Mouse (Mus musculus) neural tube, embryonic 11.5 days (tissue): ENCODE results near the gene Gria2. TPM values are rescaled to one million over a fixed set of nuclear protein-coding genes. Genes with fewer than 3 reads are reported as not detected.
A peak's percentile ranks its signal among the peaks of the same experiment; 100 is the strongest.

Experiments
- ATAC-seq: fragments of 200-750 bp; cut with Nextera tagmentation; 2 replicates; pipeline ENCODE4 v1.8.0; 2017; ENCODE audit warnings: moderate number of reproducible peaks, mild to moderate bottlenecking, moderate TSS enrichment, moderate library complexity; ENCODE audit not compliant: insufficient read depth, low FRiP score, low TSS enrichment
- DNase-seq: peaks from one replicate; pipeline ENCODE4 v3.0.0-alpha.2; 2015; ENCODE audit warnings: low spot score
- H3K27ac ChIP-seq: fragments of 300-500 bp; sonication (generic); 2 replicates; pipeline ENCODE4 v1.5.1; 2014; ENCODE audit warnings: low read depth, mild to moderate bottlenecking, low read length
- H3K27me3 ChIP-seq: fragments of 300-500 bp; sonication (generic); 2 replicates; pipeline ENCODE4 v1.6.1; 2014; ENCODE audit warnings: mild to moderate bottlenecking, low read length, mixed read lengths; ENCODE audit not compliant: control insufficient read depth, insufficient read depth
- H3K36me3 ChIP-seq: fragments of 300-500 bp; sonication (generic); 2 replicates; pipeline ENCODE4 v1.6.1; 2014; ENCODE audit warnings: mild to moderate bottlenecking, low read length, moderate library complexity, mixed read lengths; ENCODE audit not compliant: control insufficient read depth, insufficient read depth
- H3K4me1 ChIP-seq: fragments of 300-500 bp; sonication (generic); 2 replicates; pipeline ENCODE4 v1.6.1; 2014; ENCODE audit warnings: low read length, mixed read lengths; ENCODE audit not compliant: control insufficient read depth, insufficient read depth
- H3K4me2 ChIP-seq: fragments of 300-500 bp; sonication (generic); 2 replicates; pipeline ENCODE4 v1.6.1; 2014; ENCODE audit warnings: low read depth, mild to moderate bottlenecking, moderate library complexity
- H3K4me3 ChIP-seq: fragments of 300-500 bp; sonication (generic); 2 replicates; pipeline ENCODE4 v1.5.1; 2014; ENCODE audit warnings: low read depth, low read length
- H3K9ac ChIP-seq: fragments of 300-500 bp; sonication (generic); 2 replicates; pipeline ENCODE4 v1.6.1; 2014; ENCODE audit warnings: mild to moderate bottlenecking, low read length
- H3K9me3 ChIP-seq: fragments of 300-500 bp; sonication (generic); 2 replicates; pipeline ENCODE4 v1.6.1; 2016; ENCODE audit warnings: low read length; ENCODE audit not compliant: control insufficient read depth
- WGBS: fragments of 180-500 bp; shearing (Covaris S2); extraction: QIAGEN DNeasy Blood & Tissue Kit; methylation state at CpG from one replicate; pipeline ENCODE4 v1.1.7; 2014; 5-methylcytosine and 5-hydroxymethylcytosine counted together
- polyA plus RNA-seq: library from polyadenylated mRNA; unstranded; fragments of >200 nt; fragmentation: Nextera tagmentation; extraction: Ambion mirVana; gene quantifications from 2 replicates; pipeline ENCODE4 v1.2.1, GENCODE M21; 2014

Gria2 gene
- polyA plus RNA-seq, result 17.7 and 19.1 TPM in 2 replicates

DNA sequence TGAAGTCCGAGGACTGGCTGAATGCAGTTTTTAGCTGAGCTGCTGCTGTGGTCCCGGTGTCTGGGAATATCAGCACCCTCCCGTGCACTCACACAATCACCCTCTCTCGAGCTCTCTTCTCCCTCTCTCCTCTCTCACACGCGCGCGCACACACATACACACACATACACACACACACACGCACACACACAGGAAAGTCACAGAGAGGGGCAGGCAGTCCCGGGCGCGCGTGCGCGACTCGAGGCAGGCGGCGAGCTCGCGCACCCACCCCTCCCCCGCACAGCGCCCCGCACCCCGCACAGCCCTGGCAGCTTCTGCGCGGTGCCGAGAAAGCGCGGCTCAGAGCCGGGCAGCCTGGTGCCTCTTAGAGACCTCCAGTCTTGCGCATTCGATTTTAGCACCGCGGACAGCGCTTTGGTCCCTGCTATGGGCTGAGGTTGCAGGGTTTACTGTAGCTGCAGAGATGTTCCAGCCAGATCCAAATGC, at the start of gene Gria2:
TSS of gene Gria2 (minus strand) at position 240 of the 486 bp plus-strand sequence.
- no peak within 1 kb of the TSS; the same call in 1 of the 2 replicates for H3K27ac ChIP-seq
- peak within 1 kb of the TSS; percentile 67 for H3K4me2 ChIP-seq
- H3K9ac ChIP-seq, result peak within 1 kb of the TSS; percentile 50
- peak within 1 kb of the TSS; percentile 43 for H3K4me3 ChIP-seq
- ATAC-seq, result peak; percentile 84
- no peaks in the 10 kb centered on the region for H3K36me3 ChIP-seq
- 0% methylated on average over 35 of the region's 35 CpGs for WGBS
- peak; percentile 86 for DNase-seq
- H3K27me3 ChIP-seq, result no peaks in the 10 kb centered on the region
- H3K9me3 ChIP-seq, result no peaks in the 10 kb centered on the region
- H3K4me1 ChIP-seq, result peaks cover 2% of the 10 kb centered on the region; the same call in 1 of the 2 replicates

DNA sequence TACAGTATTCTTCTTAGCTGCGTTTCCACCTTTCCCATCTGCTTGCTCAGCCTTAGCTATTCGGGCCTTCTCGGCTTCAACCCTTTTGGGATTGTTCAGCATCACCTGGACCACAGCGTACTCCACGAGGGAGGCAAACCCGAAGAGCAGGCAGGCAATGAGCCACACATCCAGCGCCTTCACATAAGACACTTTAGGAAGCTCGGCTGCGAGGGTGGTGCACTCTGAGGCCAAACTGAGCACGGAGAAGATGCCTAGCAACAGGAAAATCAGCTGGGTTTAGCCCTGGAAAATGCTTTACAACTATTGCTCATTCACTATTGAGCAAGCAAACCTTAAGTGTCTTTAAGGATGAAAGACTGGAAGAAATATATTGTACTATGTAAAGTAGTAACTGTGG, 48.3 kb upstream of the Gria2 start:
- no peaks in the 10 kb centered on the region for H3K4me1 ChIP-seq
- no peak overlapping the region for H3K9ac ChIP-seq
- no peak overlapping the region for H3K27ac ChIP-seq
- ATAC-seq, result no peak
- no peaks in the 10 kb centered on the region for H3K36me3 ChIP-seq
- no peaks in the 10 kb centered on the region for H3K9me3 ChIP-seq
- no peak overlapping the region for H3K4me3 ChIP-seq
- no peak overlapping the region for H3K4me2 ChIP-seq
- 87% methylated on average over 10 of the region's 10 CpGs for WGBS
- DNase-seq, result no peak
- H3K27me3 ChIP-seq, result no peaks in the 10 kb centered on the region

DNA sequence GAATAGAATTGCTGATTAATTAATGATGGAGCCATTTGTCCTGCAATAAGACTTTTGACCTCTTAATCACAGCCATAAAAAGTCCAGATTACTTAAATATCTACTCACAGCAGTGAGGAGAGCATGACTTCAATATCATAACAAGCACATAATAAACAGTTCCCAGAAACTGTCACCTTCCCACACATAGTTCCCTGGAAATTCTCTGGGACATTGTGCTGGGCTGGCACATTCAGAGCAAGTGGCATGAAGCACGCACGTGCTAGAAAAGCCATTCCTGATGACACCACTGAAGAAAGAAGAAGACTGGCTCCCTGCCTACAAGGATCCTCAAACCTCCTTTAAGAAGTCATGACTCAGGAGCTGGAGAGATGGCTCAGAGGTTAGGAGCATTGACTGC, 43.0 kb upstream of the Gria2 start:
- Histone ChIP-seq H3K4me2 (no peak overlapping the region), H3K27ac (no peak overlapping the region), H3K27me3 (no peaks in the 10 kb centered on the region), H3K9ac (no peak overlapping the region), H3K9me3 (no peaks in the 10 kb centered on the region), H3K36me3 (no peaks in the 10 kb centered on the region), H3K4me1 (no peaks in the 10 kb centered on the region), H3K4me3 (no peak overlapping the region)
- 83% methylated on average over 2 of the region's 2 CpGs for WGBS
- no peak for ATAC-seq
- no peak for DNase-seq

DNA sequence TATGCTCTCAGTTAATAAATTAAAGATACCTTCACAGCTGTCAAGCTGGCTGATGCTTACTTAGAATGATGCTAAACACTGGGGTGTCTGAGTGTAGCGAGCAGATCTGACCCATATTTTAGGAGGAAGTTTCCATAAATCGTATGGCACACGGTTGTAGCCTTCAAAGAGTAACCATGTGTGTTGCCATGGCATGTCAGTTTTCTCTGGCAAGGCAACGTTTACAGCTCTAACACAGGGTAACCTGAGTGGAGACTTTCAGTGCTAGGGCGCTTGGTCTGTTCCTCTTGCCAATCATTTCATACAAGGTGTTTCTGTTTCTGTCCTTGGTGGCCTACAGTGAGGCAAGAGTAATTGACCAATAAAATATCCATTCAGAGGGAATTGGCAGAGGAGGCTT, 37.2 kb upstream of the Gria2 start:
- ATAC-seq (no peak), DNase-seq (no peak)
- Histone ChIP-seq H3K27ac (no peak overlapping the region), H3K4me2 (no peak overlapping the region), H3K27me3 (no peaks in the 10 kb centered on the region), H3K36me3 (no peaks in the 10 kb centered on the region), H3K4me1 (no peaks in the 10 kb centered on the region), H3K4me3 (no peak overlapping the region), H3K9me3 (no peaks in the 10 kb centered on the region), H3K9ac (no peak overlapping the region)
- WGBS, result 76% methylated on average over 5 of the region's 5 CpGs

DNA sequence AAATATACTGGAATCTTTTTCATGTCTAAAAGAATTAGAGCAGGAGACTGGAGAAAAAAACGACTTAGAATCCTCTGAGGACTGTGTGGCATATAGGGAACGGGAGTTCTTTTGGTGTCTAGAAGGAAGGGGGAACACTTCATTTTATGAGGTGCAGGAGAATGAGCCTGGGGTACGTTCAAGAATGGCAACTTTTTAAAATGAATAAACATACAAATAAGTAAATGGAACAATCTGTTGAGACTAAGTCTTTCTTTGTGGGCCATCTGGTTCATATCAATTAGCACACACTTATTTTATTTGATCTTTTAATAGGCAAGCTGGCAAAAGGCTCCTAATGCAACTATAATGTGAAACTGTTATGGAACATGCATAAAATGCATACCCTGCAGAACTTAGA, 34.9 kb upstream of the Gria2 start:
- no peaks in the 10 kb centered on the region for H3K4me1 ChIP-seq
- no peak overlapping the region for H3K9ac ChIP-seq
- WGBS, result 60% methylated on average over 3 of the region's 3 CpGs
- no peak overlapping the region for H3K4me2 ChIP-seq
- H3K27ac ChIP-seq, result no peak overlapping the region
- no peaks in the 10 kb centered on the region for H3K27me3 ChIP-seq
- no peaks in the 10 kb centered on the region for H3K36me3 ChIP-seq
- no peaks in the 10 kb centered on the region for H3K9me3 ChIP-seq
- ATAC-seq, result no peak
- no peak for DNase-seq
- H3K4me3 ChIP-seq, result no peak overlapping the region

DNA sequence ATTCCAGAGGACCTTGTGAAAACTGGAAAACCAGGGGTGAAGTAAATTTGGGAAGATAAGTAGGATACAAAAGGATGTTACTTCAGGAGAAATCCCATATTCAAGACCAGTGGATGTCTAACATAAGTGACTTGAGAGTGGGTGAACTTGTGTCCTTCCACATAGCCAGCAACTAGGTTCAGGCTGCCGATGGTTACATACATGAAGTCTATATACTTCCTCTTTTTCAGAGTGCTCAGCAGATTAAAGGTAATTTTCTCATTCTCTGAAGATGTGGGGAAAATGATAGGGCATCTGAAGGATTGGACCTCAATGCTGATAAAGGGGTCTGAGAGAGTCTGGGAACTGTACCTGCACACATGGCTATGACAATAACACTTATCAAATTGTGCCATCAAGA, 21.3 kb upstream of the Gria2 start:
- Histone ChIP-seq H3K4me3 (no peak overlapping the region), H3K9me3 (no peaks in the 10 kb centered on the region), H3K9ac (no peak overlapping the region), H3K4me1 (no peaks in the 10 kb centered on the region), H3K4me2 (no peak overlapping the region), H3K27ac (no peak overlapping the region), H3K27me3 (no peaks in the 10 kb centered on the region), H3K36me3 (no peaks in the 10 kb centered on the region)
- ATAC-seq, result no peak
- DNase-seq, result no peak
- 97% methylated on average over 1 of the region's 1 CpGs for WGBS

DNA sequence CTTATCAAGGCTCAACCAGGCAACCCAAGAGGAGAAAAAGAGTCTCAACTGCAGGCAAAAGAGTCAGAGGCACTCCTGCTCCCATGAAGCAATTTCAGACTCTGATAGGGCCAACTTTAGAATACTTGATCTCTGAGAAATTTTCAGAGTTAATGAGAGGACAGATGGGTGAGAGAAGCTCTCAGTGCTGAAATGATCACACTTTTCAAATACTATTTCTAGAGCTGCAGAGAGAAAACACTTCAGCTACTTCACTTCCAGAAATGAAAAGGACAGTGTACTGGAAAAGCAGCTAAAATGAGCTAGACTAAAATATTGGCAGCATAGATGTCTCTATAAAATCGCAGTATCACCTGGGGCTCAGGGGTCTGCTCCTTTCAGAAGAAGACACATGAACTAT, 16.0 kb upstream of the Gria2 start:
- Histone ChIP-seq H3K36me3 (no peaks in the 10 kb centered on the region), H3K4me2 (no peak overlapping the region), H3K9ac (no peak overlapping the region), H3K9me3 (no peaks in the 10 kb centered on the region), H3K27me3 (no peaks in the 10 kb centered on the region), H3K4me1 (no peaks in the 10 kb centered on the region), H3K27ac (no peak overlapping the region), H3K4me3 (no peak overlapping the region)
- ATAC-seq (no peak), DNase-seq (no peak)
- 93% methylated on average over 1 of the region's 1 CpGs for WGBS

DNA sequence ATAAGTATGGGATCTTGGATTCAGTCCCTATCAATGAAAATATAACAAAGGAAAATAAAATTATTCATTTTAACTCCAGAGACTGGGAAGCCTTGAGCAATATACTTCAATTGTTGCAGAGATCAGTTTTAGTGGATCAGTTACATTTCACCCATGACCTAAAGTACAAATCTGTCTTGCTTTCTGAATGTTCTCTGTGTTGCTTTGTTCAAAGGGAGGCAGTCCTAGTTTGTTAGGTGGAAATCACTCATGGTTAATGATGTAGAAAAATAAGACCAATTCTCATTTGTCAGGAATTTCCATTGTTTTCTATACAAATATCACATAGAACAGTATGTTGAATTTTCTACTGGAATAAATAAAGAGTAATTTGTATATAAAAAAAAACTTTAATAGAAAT, 11.1 kb upstream of the Gria2 start:
- Histone ChIP-seq H3K27me3 (no peaks in the 10 kb centered on the region), H3K9ac (no peak overlapping the region), H3K36me3 (no peaks in the 10 kb centered on the region), H3K4me1 (no peaks in the 10 kb centered on the region), H3K27ac (no peak overlapping the region), H3K4me2 (no peak overlapping the region), H3K4me3 (no peak overlapping the region), H3K9me3 (no peaks in the 10 kb centered on the region)
- ATAC-seq, result no peak
- no peak for DNase-seq

DNA sequence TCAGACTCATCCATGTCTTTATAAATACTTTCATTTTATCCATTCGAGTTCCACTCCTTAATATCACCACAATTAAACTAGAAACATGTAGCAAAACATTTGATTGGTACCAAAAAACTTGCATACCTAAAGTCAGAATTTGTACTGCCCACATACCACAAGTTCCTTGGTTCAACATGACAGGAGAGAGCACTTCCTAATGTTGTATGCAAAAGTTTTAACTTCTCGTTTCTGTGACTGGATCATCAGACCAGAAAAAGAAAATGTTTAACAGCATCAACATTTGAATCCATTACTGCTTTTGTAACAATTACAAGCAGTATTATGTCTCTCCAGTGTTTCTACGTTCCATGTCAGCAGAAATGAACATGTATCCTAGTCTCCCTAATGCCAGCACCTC, 9.6 kb upstream of the Gria2 start:
- H3K9me3 ChIP-seq, result no peaks in the 10 kb centered on the region
- ATAC-seq (no peak), DNase-seq (no peak)
- H3K4me2 ChIP-seq, result no peak overlapping the region
- H3K4me1 ChIP-seq, result no peaks in the 10 kb centered on the region
- no peak overlapping the region for H3K27ac ChIP-seq
- 80% methylated on average over 3 of the region's 3 CpGs for WGBS
- H3K36me3 ChIP-seq, result no peaks in the 10 kb centered on the region
- H3K9ac ChIP-seq, result no peak overlapping the region
- no peak overlapping the region for H3K4me3 ChIP-seq
- H3K27me3 ChIP-seq, result no peaks in the 10 kb centered on the region
